Mouse (Mus musculus): ENCODE results near the gene Adrb1.
A peak's percentile ranks its signal among the peaks of the same experiment; 100 is the strongest.

The Adrb1 gene

GRCm38 (mm10) chr19:56721387-56722211, at the start of gene Adrb1:
Gene Adrb1, plus strand, starts transcription at chr19:56722199.
- peak; percentile 84 for DNase-seq

GRCm38 (mm10) chr19:56675690-56676089, 46.3 kb upstream of the Adrb1 start:
- no peak for DNase-seq

- DNase-seq, result no peak
Measured at GRCm38 (mm10) chr19:56676506-56676905, 45.5 kb upstream of the Adrb1 start.

GRCm38 (mm10) chr19:56677611-56678010, 44.4 kb upstream of the Adrb1 start:
- DNase-seq, result no peak

- no peak for DNase-seq
Measured at GRCm38 (mm10) chr19:56678516-56678915, 43.5 kb upstream of the Adrb1 start.

- DNase-seq, result no peak
Measured at GRCm38 (mm10) chr19:56679213-56679965, 42.6 kb upstream of the Adrb1 start.

GRCm38 (mm10) chr19:56679992-56680391, 42.0 kb upstream of the Adrb1 start:
- DNase-seq, result no peak

- no peak for DNase-seq
Measured at GRCm38 (mm10) chr19:56682297-56682696, 39.7 kb upstream of the Adrb1 start.

- no peak for DNase-seq
Measured at GRCm38 (mm10) chr19:56682843-56683242, 39.2 kb upstream of the Adrb1 start.

GRCm38 (mm10) chr19:56685515-56685914, 36.5 kb upstream of the Adrb1 start:
- DNase-seq, result no peak

- DNase-seq, result no peak
Measured at GRCm38 (mm10) chr19:56686218-56686617, 35.8 kb upstream of the Adrb1 start.

GRCm38 (mm10) chr19:56687026-56687635, 34.9 kb upstream of the Adrb1 start:
- no peak for DNase-seq

GRCm38 (mm10) chr19:56687676-56688075, 34.3 kb upstream of the Adrb1 start:
- no peak for DNase-seq

- DNase-seq, result no peak
Measured at GRCm38 (mm10) chr19:56688661-56689335, 33.2 kb upstream of the Adrb1 start.

GRCm38 (mm10) chr19:56689493-56689892, 32.5 kb upstream of the Adrb1 start:
- no peak for DNase-seq

GRCm38 (mm10) chr19:56691103-56691502, 30.9 kb upstream of the Adrb1 start:
- DNase-seq, result no peak

GRCm38 (mm10) chr19:56692451-56692850, 29.5 kb upstream of the Adrb1 start:
- DNase-seq, result no peak

- DNase-seq, result peak; percentile 88
Measured at GRCm38 (mm10) chr19:56697370-56698144, 24.4 kb upstream of the Adrb1 start.

GRCm38 (mm10) chr19:56700848-56701247, 21.2 kb upstream of the Adrb1 start:
- DNase-seq, result no peak

- DNase-seq, result no peak
Measured at GRCm38 (mm10) chr19:56701404-56702033, 20.5 kb upstream of the Adrb1 start.

- no peak for DNase-seq
Measured at GRCm38 (mm10) chr19:56702039-56702438, 20.0 kb upstream of the Adrb1 start.
